ENCODE assay signal across 23 mouse cellular contexts in the genomic region with DNA sequence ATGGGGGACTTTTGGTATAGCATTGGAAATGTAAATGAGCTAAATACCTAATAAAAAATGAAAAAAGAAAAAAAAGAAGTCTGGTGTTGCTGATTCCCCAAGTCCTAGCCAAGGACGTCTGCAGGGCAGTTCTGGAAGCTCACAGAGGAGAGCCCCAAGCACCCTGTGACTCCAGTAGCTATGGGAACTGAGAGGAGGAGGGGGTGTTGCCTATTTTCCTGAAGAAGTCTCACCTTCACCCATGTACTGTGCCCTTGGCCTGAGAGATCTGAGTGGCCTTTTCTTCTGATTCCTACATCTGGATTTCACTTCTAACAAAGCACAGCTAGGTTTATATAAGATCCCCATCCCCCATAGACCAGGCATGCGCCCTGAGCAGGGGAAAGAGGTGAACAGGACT.
A peak's percentile ranks its signal among the peaks of the same experiment; 100 is the strongest.
DNase-seq lines count a peak whose midpoint lies in the region; ATAC-seq lines count a peak whose summit lies in the region.
"Had no signal": no experiment of that assay in that cellular context is flagged by ENCODE, and none has a peak within 500 bp of the region (broad histone marks: within the 10 kb centered on the region; RNA-seq: fewer than 3 reads in every experiment).

No protein-coding gene starts in this region.

- H3K4me3 ChIP-seq in embryonic facial prominence, embryonic 12.5 days = no peak overlapping the region
- no peak overlapping the region for H3K4me3 ChIP-seq in embryonic facial prominence, embryonic 10.5 days
- no peak overlapping the region for H3K4me3 ChIP-seq in kidney, embryonic 15.5 days (replicated peaks)
- H3K4me3 ChIP-seq in midbrain, embryonic 15.5 days = no peak overlapping the region
- H3K4me3 ChIP-seq in midbrain, embryonic 10.5 days = no peak overlapping the region
- no peak overlapping the region for H3K4me3 ChIP-seq in limb, embryonic 13.5 days
- H3K4me3 ChIP-seq: erythroblast, embryonic 14.5 days; forebrain, embryonic 12.5 days; heart, embryonic 10.5 days; hindbrain, embryonic 15.5 days; stomach, embryonic 15.5 days had no signal

- no peak overlapping the region for H3K4me2 ChIP-seq in embryonic facial prominence, embryonic 12.5 days (replicated peaks)
- H3K4me2 ChIP-seq in kidney, embryonic 15.5 days = no peak overlapping the region
- no peak overlapping the region for H3K4me2 ChIP-seq in midbrain, embryonic 15.5 days
- H3K4me2 ChIP-seq in limb, embryonic 13.5 days (replicated peaks) = no peak overlapping the region
- H3K4me2 ChIP-seq: forebrain, embryonic 12.5 days; hindbrain, embryonic 15.5 days; liver, embryonic 11.5 days; stomach, embryonic 15.5 days had no signal

- H3K9ac ChIP-seq in embryonic facial prominence, embryonic 12.5 days = no peak overlapping the region
- no peak overlapping the region for H3K9ac ChIP-seq in kidney, embryonic 15.5 days
- no peak overlapping the region for H3K9ac ChIP-seq in midbrain, embryonic 15.5 days
- no peak overlapping the region for H3K9ac ChIP-seq in limb, embryonic 13.5 days
- H3K9ac ChIP-seq: forebrain, embryonic 12.5 days; hindbrain, embryonic 15.5 days; liver, postnatal 0 days; stomach, embryonic 15.5 days had no signal

- no peak for ATAC-seq in embryonic facial prominence, embryonic 12.5 days (ENCODE audit: insufficient number of reproducible peaks, insufficient read depth, low FRiP score, low TSS enrichment)
- ATAC-seq in kidney, embryonic 15.5 days (replicated peaks; ENCODE audit: low FRiP score) = peak; percentile 43; the same call in 1 of the 2 replicates
- 0 out of 2 replicates have a peak, but pooled peaks have one; percentile 49 for ATAC-seq in midbrain, embryonic 15.5 days (replicated peaks)
- ATAC-seq in limb, embryonic 13.5 days (ENCODE audit: low FRiP score, low read depth) = no peak
- ATAC-seq: intestine, embryonic 16.5 days; liver, postnatal 0 days had no signal

- H3K27me3 ChIP-seq in embryonic facial prominence, embryonic 12.5 days = no peaks in the 10 kb centered on the region
- H3K27me3 ChIP-seq in embryonic facial prominence, embryonic 10.5 days (replicated peaks; ENCODE audit: low read depth, poor library complexity, severe bottlenecking) = no peaks in the 10 kb centered on the region
- no peaks in the 10 kb centered on the region for H3K27me3 ChIP-seq in kidney, embryonic 15.5 days
- H3K27me3 ChIP-seq in midbrain, embryonic 15.5 days (replicated peaks) = no peaks in the 10 kb centered on the region
- no peaks in the 10 kb centered on the region for H3K27me3 ChIP-seq in midbrain, embryonic 10.5 days (ENCODE audit: low read depth, poor library complexity, severe bottlenecking)
- H3K27me3 ChIP-seq in limb, embryonic 13.5 days = no peaks in the 10 kb centered on the region
- H3K27me3 ChIP-seq: forebrain, embryonic 12.5 days; hindbrain, embryonic 15.5 days; stomach, embryonic 15.5 days had no signal

- H3K4me1 ChIP-seq in embryonic facial prominence, embryonic 12.5 days = peaks cover 27% of the 10 kb centered on the region
- H3K4me1 ChIP-seq in embryonic facial prominence, embryonic 10.5 days = peaks cover 30% of the 10 kb centered on the region
- peaks cover 20% of the 10 kb centered on the region for H3K4me1 ChIP-seq in kidney, embryonic 15.5 days
- H3K4me1 ChIP-seq in midbrain, embryonic 15.5 days = peaks cover 17% of the 10 kb centered on the region
- H3K4me1 ChIP-seq in midbrain, embryonic 10.5 days = peaks cover 28% of the 10 kb centered on the region
- H3K4me1 ChIP-seq in limb, embryonic 13.5 days = peaks cover 36% of the 10 kb centered on the region
- H3K4me1 ChIP-seq: stomach, embryonic 15.5 days had no signal

- no peak for DNase-seq in embryonic facial prominence, embryonic 10.5 days (ENCODE audit: low spot score)
- no peak for DNase-seq in kidney, adult 8-10 months
- no peak for DNase-seq in midbrain, embryonic 10.5 days (ENCODE audit: low spot score)
- no peak for DNase-seq in natural killer cell, adult 2 months (ENCODE audit: low spot score in 2 of 2)
- DNase-seq: adrenal gland, postnatal 36 days; cerebellum, adult 9-11 months; gastrocnemius, postnatal 36 days; layer of hippocampus, adult 9-11 months; liver, postnatal 0 days; lung, postnatal 14 days; right cerebral cortex, adult 18-20 months; thymus, postnatal 25 days had no signal

- 39% methylated on average over 2 of the region's 2 CpGs for WGBS in embryonic facial prominence, embryonic 12.5 days
- WGBS in embryonic facial prominence, embryonic 10.5 days = 61% methylated on average over 2 of the region's 2 CpGs
- WGBS in kidney, embryonic 15.5 days = 54% methylated on average over 2 of the region's 2 CpGs
- WGBS in midbrain, embryonic 15.5 days = 57% methylated on average over 2 of the region's 2 CpGs
- WGBS in midbrain, embryonic 10.5 days = 61% methylated on average over 2 of the region's 2 CpGs
- 24% methylated on average over 2 of the region's 2 CpGs for WGBS in limb, embryonic 13.5 days

- 0 out of 2 replicates have a peak overlapping the region, but pooled peaks have one; percentile 23 for H3K27ac ChIP-seq in embryonic facial prominence, embryonic 12.5 days
- H3K27ac ChIP-seq in embryonic facial prominence, embryonic 10.5 days (replicated peaks) = no peak overlapping the region
- no peak overlapping the region for H3K27ac ChIP-seq in kidney, embryonic 15.5 days
- H3K27ac ChIP-seq in midbrain, embryonic 15.5 days = 0 out of 2 replicates have a peak overlapping the region, but pooled peaks have one; percentile 12
- no peak overlapping the region for H3K27ac ChIP-seq in midbrain, embryonic 10.5 days (replicated peaks)
- H3K27ac ChIP-seq in limb, embryonic 13.5 days = peak overlapping the region; percentile 16; the same call in 1 of the 2 replicates
- H3K27ac ChIP-seq: heart, embryonic 10.5 days; stomach, embryonic 15.5 days had no signal

- no peaks in the 10 kb centered on the region for H3K36me3 ChIP-seq in embryonic facial prominence, embryonic 12.5 days
- no peaks in the 10 kb centered on the region; the same call in 1 of the 2 replicates for H3K36me3 ChIP-seq in embryonic facial prominence, embryonic 10.5 days (replicated peaks)
- peaks cover 5% of the 10 kb centered on the region; the same call in 1 of the 2 replicates for H3K36me3 ChIP-seq in kidney, embryonic 15.5 days
- H3K36me3 ChIP-seq in midbrain, embryonic 15.5 days (replicated peaks) = no peaks in the 10 kb centered on the region
- peaks cover under 1% of the 10 kb centered on the region; the same call in 1 of the 2 replicates for H3K36me3 ChIP-seq in midbrain, embryonic 10.5 days
- H3K36me3 ChIP-seq in limb, embryonic 13.5 days = peaks cover 2% of the 10 kb centered on the region
- H3K36me3 ChIP-seq: forebrain, embryonic 12.5 days; heart, embryonic 10.5 days; hindbrain, embryonic 15.5 days; stomach, embryonic 15.5 days had no signal

- H3K9me3 ChIP-seq in embryonic facial prominence, embryonic 12.5 days = no peaks in the 10 kb centered on the region
- no peaks in the 10 kb centered on the region for H3K9me3 ChIP-seq in embryonic facial prominence, embryonic 10.5 days
- H3K9me3 ChIP-seq in kidney, embryonic 15.5 days (replicated peaks) = no peaks in the 10 kb centered on the region
- H3K9me3 ChIP-seq in midbrain, embryonic 15.5 days = no peaks in the 10 kb centered on the region
- H3K9me3 ChIP-seq in midbrain, embryonic 10.5 days (replicated peaks) = no peaks in the 10 kb centered on the region
- no peaks in the 10 kb centered on the region for H3K9me3 ChIP-seq in limb, embryonic 13.5 days
- H3K9me3 ChIP-seq: forebrain, embryonic 12.5 days; heart, embryonic 10.5 days; hindbrain, embryonic 15.5 days; stomach, embryonic 15.5 days had no signal

Comparison
In these comparisons a context has a peak if more than half of its experiments do, and no peak if none do; other contexts are left out.
1. H3K27ac ChIP-seq: peak in embryonic facial prominence, embryonic 12.5 days (single experiment), midbrain, embryonic 15.5 days (single experiment) and limb, embryonic 13.5 days (single experiment); none in embryonic facial prominence, embryonic 10.5 days (single experiment), kidney, embryonic 15.5 days (single experiment) and midbrain, embryonic 10.5 days (single experiment).
2. ATAC-seq: peak in kidney, embryonic 15.5 days (single experiment) and midbrain, embryonic 15.5 days (single experiment); none in embryonic facial prominence, embryonic 12.5 days (single experiment) and limb, embryonic 13.5 days (single experiment).